Mouse (Mus musculus): Measurements from ENCODE around the gene Osbpl2.
"Not testable (repeated sequence)": the region's sequence is repeated elsewhere in the genome, so short reads cannot be mapped to it uniquely, and the experiment has no call there.

Osbpl2 gene

DNA sequence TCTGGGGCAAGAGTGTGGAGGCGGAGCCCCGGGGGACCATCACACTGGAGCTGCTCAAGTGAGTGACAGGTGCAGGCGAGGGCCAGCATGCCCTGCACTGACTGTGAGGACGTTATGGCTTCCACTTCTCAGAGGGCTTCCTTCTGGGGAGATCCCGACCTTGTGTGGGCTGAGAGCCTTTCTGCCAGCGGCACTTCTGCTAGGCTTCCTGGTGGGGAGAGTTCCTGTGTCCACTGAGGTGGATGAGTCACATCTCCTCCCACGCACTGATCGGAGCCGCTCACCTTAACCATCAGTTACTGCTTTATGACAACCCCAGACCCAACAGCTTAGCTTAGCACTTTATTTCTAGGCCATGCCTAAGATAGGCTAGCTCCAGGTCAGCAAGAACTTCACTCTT, 29.4 kb downstream of the Osbpl2 start:
- in situ Hi-C loops (cut with MseI, MboI) = loop anchor here in 1 of 2 experiments (25.0 kb wide), 1 partner anchor 289 kb away; no protein-coding TSS in a partner anchor

DNA sequence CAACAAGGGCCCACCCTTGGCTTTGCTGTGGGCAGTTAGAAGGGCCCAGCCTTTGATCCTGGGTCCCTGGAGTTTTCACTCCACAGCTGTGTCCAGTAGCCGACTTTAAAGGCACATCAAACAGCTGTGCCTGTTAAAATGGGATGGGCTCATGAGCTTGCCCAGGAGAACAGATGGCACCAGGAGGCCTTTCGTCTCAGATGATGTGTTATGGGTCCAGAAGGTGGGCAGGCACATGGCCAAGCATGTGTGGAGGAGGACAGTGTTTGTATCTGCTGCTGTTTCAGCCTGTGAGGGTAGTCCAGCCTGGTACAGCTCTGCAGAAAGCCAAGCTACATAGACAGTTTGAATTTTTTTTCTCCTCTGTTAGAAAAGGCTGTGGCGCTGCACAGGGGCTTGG, 35.7 kb downstream of the Osbpl2 start:
- in situ Hi-C loops (cut with MseI, MboI) = no loop called here

DNA sequence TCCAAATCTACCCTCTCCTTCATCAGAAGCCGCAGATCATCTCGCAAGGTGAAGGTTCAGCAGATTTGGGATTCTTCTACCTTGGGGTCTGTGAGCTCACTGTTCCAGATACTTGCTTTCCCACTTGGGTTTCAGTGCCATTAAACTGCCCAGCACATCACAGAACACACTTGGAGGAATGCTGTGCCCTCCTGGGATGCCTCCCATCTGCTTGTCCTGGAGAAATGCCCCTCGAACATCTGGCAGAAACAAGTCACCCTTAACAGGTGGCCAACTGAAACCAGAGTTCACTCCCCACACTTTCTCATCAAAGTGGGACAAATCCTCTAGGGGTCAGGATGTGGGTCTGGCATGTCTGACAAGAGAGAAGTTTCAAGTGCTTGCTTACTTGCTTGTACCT, 39.5 kb downstream of the Osbpl2 start:
- in situ Hi-C loops (cut with MseI, MboI) = no loop called here

DNA sequence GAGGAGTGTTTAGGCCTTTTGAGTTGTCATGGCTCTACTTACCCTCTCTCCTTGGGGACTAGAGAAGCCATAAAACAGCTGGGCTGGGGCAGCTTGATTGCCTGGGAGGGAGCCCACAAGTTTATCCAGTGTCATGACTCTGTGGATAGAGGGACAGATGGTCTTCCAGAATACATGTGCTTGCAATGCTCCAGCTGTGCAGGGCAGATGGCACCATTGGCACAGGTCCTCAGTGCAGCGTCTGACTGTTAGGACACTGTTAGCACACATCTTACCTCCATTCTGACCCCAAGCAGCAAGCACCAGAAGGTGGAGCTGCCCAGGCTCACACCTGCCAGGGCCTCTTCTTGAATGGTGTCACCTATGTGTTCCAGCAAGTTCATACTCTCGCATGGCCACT, 46.7 kb downstream of the Osbpl2 start:
- in situ Hi-C loops (cut with MseI, MboI) = no loop called here

DNA sequence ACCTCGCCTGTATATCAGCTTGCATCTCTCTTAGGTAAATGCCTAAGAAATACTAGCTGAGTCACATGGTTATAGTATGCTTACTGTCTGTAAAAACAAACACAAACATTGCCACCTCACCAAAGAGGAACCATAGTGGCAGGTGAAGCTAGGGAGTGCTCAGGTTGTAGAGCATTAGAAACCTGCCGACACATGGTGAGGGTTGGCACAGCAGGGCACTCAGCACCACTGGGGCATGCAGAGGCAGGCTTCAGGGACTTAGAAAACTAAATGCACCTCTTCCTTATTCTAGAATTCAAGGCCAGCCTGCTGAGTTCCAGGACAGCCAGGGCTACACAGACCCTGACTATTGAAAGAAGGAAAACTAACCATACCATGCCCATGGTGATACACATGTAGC, 47.8 kb downstream of the Osbpl2 start:
- in situ Hi-C loops (cut with MseI, MboI) = no loop called here

DNA sequence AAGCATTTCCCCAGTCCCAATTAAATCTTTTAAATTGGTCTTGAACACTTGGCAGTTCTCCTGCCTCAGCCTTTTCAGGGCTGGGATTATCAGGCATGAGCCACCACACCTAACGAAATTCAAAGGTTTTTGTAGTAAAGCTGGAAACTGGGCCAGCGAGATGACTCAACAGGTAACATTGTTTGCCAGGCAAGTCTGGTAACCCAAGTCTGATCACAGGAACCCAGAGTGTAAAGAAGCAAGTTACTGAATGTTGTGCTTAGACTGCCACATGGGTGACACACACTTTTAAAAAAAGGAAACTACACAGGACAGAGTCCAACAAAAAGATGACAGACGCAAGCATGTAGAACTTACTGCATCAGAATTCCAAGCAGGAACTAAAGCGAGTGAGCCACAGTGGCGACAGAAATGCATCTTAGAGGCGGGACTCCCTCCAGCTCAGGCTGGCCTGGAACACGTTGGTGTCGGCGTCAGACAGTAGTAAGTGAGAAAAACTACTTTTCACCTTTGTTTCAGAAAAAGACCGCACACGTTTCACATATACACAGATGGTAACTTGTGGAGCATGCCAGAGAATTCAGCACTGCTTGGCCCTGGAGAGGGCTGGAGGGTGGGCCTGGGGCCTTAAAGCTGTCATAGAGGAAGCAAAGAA, 51.2 kb downstream of the Osbpl2 start:
- in situ Hi-C loops (cut with MseI, MboI) = no loop called here

DNA sequence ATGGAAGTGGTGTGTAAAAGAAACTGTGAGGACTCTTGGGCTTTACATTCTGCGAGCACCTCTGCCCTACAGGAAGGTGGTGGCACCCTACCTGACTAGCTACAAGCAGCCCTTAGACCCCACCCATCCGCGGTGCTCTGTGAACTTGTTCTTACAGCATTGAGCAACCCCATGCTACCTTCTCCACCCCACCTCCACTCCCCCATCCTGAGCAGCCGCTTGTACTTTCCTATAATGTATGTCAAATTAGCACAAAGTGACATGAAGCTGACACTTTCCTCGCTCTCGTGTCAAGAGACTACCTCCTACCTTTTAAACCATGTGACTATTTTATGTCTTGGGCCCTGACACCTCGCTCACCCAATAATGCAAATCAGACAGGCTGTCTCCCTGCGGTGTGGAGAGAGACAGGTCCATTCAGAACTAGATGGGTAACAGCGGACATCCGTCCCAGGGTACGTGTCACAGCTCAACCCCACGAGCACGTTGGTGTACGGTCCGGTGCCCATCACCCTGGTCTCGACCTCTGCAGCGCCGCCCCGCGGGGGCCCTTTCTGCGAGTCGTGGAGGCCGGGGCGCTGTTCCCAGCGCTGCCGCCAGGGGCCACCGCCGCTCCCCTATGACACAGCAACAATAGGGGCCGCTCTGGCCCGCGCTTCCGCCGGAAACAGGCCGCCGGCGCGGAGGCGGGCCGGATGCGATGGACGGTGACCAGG, 51.9 kb downstream of the Osbpl2 start, which contains the start of gene Adrm1:
Gene Adrm1 (plus strand): TSS at position 680 of the 716 bp plus-strand sequence.
- in situ Hi-C loops (cut with MseI, MboI) = no loop called here

DNA sequence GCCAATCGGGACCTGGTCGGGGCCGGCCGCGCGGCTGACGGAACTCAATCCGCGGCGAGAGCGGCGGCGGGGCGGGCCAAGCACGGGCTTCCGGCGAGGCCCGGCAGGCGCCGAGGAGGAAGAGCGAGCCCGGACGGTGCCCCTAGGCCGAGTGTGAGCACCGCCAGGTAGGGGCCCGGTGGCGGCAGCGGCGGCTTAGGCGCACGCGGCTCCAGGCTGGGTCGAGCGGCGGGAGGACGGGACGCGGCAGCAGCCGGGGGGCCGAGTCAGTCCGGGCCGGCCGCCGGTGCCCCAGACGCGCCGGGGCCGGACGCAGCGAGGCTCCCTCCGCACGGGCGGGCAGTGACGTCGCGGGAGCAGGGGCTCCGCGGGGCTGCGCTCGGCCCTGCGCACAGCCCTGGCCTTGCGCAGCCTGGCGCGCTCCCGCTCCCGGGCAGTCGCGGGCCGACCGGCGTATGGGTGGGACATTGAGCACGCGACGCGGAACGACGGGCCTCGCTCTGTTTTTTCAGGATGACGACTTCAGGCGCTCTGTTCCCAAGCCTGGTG, 52.5 kb downstream of the Osbpl2 start:
- in situ Hi-C loops (cut with MseI, MboI) = no loop called here

DNA sequence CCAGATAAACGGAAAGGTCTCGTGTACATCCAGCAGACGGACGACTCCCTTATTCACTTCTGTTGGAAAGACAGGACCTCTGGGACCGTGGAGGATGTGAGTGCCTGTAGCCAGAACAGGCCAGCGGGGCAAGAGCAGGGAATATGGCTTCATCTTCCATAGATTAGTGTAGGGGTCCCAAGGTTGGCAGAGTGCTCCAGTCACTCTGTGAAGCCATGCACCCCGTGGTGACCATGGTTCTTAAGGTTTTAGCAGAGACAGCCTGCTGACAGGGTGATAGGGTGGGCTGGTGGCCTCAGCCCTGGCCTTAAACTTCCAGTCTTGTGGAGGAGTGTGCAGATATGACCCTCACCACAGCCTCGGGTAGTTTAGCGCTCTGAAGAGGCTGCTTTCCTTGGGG, 53.0 kb downstream of the Osbpl2 start:
- in situ Hi-C loops (cut with MseI, MboI) = no loop called here

DNA sequence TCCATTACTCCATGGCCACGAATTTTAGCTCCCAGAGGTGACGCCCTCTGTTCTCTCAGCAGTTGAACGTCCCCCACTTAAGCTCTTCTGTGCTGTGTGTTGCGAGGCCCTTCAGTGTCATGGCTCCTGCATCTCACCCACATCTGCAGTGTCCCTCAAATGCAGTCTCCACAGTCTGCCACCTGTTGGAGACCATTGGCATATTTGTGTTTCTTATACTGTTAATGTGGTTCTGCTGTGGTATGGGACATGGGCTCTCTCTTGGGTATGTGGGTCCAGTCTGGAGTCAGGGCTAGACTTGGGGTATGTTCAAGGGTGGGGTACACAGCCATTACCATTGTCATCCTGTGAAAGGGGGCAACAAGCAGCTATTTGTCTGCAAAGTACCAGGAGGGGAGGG, 54.1 kb downstream of the Osbpl2 start:
- in situ Hi-C loops (cut with MseI, MboI) = no loop called here

DNA sequence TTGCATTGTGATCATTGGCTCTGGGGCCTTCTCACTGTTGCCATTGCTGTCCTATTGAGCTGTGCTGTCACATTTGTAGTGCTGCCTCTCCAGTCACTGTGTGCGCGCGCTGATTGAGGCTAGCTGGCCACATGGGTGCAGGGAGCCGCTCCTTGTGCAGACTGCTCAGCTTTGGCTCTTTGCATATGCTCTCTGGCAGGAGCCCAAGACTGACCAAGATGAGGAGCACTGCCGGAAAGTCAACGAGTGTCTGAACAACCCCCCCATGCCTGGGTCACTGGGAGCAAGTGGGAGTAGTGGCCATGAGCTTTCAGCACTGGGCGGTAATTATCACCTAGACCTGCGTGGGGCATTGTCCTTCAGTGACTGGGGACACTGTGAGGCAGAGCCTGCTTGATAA, 54.6 kb downstream of the Osbpl2 start:
- in situ Hi-C loops (cut with MseI, MboI) = not testable (repeated sequence)

DNA sequence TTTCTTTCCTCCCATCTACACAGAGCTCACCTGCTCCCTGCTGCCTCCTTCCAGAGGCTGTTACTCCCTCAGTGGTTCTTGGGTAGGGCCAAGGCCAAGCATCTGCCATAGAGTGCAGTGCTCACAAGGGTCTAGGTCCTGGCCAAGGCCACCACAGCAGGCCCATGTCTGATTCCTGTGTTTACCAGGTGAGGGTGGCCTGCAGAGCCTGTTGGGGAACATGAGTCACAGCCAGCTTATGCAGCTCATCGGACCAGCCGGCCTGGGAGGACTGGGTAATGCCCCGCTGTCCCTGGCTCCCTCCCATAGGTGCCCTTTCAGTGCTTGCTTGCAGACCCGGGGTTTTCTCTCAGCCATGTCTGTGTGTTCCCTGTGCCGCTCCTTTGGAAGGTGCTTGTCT, 55.0 kb downstream of the Osbpl2 start:
- in situ Hi-C loops (cut with MseI, MboI) = no loop called here

DNA sequence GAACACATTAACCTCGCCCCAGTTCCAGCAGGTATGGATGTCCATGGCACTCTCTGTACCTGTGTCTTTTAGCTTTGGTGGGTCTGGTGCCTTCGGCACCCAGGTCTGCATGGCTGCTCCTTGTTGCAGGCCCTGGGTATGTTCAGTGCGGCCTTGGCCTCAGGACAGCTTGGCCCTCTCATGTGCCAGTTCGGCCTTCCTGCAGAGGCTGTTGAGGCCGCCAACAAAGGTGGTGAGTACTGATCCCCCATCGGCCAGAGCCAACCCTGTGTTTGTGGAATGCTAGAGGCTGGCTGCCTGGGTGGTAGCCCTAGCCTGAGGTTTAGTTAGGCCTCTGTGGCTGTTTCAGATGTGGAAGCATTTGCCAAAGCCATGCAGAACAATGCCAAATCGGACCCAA, 56.6 kb downstream of the Osbpl2 start:
- in situ Hi-C loops (cut with MseI, MboI) = no loop called here

DNA sequence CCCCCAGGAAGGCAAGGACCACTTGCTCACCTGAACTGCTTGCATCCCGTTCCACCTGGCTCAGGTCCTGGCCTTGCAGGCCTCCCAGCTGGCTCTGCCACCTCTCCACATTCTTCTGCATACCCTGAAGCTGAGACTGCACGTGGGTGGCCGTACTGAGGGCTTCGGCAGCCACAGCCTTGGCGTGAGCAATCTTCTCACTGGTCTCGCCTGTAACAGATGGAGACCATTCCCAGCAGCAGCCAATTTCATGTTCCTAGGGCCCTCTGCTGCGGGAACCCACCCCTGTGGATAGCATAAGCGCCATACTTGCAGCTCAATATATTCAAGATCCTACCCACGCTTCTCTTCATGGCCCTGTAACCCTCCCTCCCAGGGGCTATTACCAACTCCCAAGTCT, 62.4 kb downstream of the Osbpl2 start:
- in situ Hi-C loops (cut with MseI, MboI) = no loop called here

DNA sequence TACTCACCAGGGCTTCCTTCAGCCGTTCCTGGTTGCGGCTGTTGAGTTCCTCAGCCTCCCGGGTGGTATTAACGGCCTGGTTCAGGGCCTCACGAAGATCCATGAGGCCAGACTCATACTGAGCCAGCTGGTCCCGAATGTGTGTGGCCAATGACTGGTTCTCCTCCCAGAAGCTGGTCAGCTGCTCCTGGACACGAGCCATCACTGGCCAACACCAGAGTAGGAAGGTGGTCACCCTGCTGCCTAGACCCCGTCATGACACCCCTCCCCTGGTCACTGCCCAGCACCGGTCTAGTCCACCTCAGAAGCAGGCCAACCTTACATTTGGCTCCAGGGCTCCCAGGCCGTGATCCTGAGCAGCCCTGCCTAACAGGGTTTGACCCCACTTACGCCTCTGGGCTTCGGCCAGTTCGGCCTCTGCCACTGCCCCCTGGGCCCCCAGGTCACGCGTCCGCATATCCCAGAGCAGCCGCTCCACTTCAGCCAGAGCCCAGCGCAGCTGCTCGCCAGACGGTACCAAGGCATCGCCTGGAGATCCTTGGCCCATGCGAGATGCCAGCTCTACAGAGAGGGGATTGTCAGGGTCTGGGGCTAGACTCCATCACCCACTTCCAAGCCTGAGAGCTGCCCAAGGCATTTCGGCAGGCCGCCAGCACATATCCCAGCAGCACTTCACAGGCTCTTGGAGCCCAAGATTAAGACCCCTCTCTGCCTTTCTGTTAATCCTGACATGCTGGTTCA, 65.1 kb downstream of the Osbpl2 start:
- in situ Hi-C loops (cut with MseI, MboI) = no loop called here

DNA sequence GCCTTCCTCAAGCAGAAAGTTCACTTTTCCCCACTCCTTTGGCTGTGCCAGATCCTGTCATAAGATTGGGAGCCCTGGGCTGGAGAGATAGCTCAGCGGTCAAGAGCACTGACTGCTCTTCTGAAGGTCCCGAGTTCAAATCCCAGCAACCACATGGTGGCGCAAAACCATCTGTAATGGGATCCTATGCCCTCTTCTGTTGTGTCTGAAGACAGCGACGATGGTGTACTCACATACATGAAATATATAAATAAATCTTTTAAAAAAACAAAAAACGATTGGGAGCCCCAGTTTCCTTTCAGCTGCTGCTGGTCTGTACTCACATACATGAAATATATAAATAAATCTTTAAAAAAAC, 65.6 kb downstream of the Osbpl2 start:
- in situ Hi-C loops (cut with MseI, MboI) = no loop called here

DNA sequence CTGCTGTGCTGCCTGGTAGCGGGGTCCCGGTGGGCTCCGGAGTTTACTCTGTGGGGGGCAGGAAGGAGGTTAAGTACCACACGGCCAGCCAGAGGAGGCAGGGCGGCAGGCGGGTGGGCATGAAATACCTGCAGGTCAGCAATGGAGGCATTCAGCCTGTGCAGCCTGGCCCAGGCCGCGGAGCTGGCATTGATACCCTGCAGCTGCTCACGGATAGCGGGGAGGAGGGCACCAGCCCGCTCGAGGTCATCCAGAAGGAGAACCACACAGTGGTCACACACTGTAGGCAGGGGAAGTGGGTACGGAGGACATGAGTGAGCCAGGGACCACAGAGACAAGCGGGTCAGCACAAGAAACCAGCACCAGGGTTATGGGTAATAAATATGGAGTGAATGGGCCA, 66.6 kb downstream of the Osbpl2 start:
- in situ Hi-C loops (cut with MseI, MboI) = no loop called here

DNA sequence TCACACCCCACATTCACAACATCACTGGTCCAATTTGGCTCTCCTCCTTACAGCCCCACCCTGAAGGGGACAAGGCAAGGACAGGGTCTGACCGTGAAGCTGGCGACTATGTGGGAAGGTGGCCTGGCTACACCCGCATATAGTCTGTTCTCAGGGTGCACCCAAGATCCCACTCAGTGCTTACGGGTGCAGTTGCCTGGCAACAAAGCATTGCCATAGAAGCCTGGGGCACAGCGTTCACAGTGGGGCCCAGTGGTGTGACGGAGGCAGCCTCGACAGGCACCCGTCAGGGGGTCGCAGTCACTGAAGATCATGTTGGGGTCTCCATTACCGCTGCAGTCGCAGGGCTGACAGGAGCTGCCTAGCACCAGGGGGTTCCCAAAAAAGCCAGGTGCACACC, 68.3 kb downstream of the Osbpl2 start:
- in situ Hi-C loops (cut with MseI, MboI) = no loop called here

DNA sequence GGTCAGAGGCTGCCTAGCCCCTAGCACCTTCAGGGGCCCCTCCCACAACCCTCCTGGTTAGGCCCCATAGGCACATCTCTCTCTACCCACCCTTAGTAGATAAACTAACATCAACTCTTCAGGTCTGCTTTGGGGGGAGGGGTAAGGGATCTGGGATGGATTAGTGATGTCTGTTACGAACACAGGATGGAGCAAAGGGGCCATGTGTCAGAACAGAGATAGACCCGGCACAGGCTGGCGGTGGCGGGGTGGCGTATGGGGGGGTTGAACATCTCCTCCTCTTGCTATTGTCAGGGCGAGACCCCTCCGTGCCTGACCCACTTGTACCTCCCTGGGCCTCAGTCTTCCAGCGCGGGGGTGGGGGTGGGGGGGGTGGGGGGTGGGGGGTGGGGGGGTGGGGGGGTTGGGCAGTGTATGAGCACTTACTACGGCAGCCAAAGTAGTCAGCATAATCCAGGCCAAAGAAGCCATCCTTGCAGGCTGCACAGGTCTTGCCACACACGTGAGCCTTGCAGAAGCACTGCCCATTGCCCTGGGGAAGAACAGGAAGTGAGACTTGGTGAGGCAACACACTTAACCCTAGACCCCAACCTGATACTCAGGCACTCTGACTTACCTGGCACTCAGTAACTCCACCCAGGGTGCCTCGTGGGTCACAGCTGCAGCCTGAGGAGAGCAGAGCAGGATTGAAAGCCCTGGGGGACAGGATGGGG, 77.7 kb downstream of the Osbpl2 start:
- in situ Hi-C loops (cut with MseI, MboI) = no loop called here

DNA sequence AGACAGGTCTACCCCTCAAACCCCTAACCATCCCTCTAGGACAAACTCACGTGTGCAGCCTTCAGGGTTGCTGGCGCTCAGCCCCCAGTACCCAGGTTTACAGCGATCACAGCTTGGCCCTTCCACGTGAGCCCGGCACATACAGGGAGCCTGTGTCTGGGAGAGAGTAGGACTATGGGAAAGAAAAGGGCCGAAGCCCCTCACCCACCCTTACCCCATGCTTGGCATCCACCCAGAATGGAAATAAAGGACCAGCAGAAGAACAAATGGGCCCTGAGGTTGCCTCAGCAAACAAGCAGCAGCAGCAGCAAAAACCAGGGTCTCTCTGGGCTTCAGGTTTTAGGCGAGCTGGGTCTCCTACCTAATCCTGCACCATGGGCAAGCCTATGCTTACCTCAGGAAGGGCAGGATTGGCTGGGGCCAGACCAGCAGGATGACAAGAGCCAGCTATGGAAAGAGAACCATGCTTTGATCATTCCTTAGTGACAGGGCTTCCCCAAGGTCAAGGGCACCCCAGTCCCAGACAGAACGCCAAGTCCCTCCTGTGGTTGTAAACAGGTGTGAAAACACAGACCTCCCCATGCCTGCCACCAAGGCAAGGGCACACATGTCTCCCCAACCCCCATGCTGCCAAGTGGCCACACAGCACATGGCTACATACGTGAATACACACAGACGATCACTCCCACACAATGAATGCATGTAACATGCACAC, 78.4 kb downstream of the Osbpl2 start:
- in situ Hi-C loops (cut with MseI, MboI) = no loop called here

DNA sequence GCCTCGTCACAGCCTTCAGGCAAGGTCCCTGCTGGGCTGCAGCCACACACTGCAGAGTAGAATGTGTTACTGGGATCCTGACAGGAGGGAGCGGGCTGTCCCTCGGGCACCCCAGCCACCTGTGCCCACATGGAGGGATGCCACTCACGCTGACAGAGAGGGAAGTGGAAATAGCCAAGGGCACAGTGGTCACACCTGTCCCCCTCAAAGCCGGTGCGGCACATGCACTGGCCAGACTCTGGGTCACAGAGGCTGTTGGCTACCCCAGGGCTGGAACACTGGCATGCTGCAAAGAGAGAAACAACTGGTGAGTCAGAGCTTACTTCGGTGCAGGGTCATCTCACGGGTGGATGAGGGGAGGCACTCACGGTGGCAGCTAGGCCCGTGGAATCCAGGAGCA, 79.7 kb downstream of the Osbpl2 start:
- in situ Hi-C loops (cut with MseI, MboI) = no loop called here

Data from mouse trophoblast stem cell (cell line).